Mouse (Mus musculus) cerebellum, postnatal 4 days (tissue): Measurements from ENCODE around the gene Mical2.

Experiments
- DNase-seq, 2 experiments: peaks; one replicate each; pipeline ENCODE4 v3.0.0; 2022; ENCODE audit warnings: low spot score in 2 of 2, mixed read lengths in 1 of 2

Mical2 gene

DNA sequence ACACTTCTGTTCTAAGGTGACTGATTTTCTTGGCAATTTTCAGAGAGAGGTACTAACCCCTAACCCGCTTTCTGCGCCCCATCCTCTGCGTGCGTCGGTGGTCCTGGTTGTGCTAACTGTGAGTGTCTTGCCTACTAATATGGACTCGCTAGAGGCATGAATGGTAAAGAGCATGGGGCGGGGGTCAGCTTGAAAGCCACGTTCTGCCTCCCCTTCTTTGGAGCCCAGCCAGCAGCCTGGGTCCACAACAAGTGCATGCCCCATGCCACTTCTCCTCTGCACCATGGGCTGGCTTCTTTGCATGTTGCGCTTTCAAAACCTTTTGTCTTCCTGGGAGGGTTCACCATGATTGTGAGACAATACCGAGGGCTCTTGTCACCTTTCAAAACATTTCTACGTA lies 128.3 kb downstream of the Mical2 start:
- DNase-seq = no peak

DNA sequence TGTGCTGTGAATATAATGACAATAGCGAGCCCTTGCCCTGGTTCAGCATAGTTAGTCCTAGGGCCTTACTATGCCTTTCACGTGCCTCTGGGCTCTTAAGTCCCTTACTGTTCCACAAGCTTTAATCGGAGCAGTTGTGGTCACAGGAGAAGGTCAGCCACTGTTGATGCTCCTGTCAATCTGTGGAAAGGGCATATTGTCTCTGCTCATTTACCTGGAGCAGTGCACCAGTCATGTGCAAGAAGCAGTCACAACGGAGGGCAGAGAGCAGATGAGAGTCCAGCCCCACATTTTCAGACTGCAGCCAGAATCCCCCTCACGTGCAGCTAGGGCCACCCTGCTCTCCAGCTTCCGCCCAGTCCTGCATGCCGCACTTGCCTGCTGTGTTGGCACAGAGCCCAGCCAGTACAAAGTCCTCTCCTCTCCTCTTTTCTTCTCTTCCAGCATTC lies 128.9 kb downstream of the Mical2 start:
- DNase-seq = peak in 1 of 2 experiments; percentile 57

DNA sequence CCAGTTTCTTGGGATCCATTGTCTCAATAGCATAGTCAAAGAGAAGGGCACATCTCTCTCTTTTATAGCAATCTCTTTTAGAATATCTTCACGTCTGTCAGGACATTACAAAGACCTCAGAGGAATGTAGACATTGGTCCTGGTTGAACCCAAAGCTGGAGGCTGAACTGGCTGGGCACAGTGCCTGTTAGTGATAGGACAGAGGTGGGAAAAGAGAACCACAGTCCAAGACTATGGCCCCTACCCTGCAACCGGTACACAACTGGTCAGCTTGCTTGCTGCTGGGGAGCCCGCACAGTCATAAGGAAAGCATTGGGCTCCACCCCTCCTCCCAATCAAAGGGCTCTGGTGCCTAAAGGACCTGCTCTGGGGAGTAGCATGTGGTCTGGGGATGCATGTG lies 133.9 kb downstream of the Mical2 start:
- no peak for DNase-seq

DNA sequence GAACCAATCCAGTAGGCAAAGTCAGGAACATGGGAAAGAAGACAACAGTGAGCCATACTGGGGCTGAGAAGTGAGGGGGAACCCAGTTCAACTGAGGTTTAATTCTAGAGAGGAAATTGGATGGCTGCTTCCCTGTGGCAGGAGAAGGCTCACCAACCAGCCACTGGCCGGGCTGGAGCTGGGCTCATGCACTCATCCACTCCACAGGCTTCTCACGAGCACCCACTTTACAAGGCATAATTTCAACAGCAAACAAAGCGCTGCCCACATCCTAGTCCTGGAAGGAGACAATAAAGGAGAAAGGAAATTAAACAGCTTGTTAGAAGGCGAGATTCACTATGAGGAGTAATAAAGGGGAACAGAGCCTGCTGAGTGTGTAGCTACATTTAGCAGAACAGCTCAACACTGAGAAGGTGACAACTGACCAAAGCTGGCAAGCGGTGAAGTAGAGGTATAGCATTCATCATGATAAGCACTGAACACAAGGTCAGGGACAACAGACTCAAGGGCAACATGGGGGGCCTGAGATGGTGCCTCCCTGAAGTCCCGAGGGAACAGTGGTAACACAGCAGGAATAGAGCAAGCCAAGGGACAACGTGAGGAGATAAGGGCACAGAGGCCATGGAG lies 137.0 kb downstream of the Mical2 start:
- no peak for DNase-seq

DNA sequence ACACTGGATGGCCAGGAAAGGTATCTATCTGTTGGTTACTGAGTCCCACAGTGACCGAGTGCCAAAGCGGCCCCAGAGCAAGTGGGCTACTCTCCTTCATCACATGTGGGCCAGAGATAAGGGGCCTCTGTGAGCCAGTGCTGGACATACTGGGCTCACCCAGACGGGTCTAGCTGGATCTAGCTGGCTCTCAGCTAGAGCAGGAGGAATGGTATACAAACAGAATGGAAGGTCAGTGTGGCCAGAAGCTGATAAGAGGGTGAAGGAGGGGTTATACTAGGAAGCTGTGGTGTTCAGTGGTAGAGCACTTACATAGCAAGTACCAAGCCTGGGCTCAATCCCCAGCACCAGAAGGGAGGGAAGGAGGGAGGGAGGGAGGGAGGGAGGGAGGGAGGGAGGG lies 140.2 kb downstream of the Mical2 start:
- DNase-seq = no peak

DNA sequence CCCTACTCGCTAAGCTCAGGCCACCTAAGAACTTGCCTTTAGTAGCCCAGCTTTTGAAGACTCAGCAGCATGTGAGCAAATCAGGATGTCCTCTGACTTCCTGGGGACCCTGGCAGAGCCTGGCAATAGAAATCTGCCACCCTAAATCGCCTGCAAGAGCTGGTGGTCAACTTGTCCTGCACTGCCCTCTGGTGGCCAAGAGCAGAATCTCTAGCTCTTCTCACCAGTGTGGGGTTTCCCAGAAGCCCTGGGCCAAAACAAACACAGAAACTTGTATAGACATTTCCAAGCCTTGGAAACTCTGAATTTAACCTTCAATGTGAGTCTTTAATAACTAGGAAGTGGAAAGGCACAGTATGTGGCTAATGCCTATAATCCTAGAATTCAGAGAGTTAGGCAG lies 143.4 kb downstream of the Mical2 start:
- peak; percentile 90 to 91 for DNase-seq

DNA sequence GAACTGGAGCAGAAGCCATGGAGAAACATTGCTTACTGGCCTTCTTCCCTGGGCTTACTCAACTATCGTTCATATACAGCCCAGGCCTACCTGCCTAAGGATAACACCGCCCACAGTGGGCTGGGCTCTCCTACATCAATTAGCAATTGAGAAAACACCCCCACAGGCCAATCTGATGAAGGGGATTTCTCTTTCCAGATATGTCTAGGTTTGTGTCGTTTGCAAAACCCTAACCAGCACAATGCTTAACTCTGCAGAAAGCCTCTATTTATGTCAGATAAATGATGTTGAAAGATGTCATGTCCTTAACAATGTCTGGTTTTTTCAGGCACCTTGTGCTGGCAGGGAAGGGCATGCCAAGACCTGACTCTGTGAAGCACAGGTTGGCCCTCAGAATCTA lies 144.3 kb downstream of the Mical2 start:
- no peak for DNase-seq

DNA sequence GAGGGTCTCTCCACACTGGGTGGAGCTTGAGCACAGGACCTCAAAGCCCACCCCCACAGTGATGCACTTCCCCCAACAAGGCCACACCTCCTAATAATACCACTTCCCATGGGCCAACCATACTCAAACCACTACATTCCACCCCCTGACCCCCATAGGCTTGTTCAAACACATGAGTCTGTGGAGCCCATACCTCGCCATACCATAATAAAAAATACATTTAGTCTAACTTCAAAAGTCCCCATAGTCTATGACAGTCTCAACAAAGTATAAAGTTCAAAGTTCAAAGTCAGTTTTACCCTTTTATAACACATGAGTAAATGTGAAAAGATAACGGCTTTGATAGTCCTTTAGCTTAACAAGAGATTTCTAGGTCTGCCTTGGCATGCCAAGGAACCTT lies 145.7 kb downstream of the Mical2 start:
- no peak for DNase-seq

DNA sequence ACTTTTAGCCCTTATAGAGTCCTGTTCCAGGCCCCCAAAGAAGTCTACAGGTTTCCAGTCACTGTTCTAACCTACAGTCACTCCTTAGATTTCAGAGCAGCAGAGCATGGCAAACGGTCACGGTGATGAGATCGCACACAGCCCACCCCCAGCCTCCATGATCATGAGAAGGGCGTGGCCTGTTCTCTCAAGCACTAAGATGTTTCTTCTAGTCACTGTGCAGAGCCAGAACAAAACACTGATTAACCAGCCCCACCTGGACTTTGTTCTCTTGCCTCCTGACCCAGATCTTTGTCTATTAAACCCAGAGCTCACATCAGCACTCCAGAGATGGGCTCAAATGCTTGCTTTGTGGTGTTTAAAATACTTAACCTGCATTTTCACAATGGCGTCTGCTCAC lies 148.4 kb downstream of the Mical2 start:
- no peak for DNase-seq

DNA sequence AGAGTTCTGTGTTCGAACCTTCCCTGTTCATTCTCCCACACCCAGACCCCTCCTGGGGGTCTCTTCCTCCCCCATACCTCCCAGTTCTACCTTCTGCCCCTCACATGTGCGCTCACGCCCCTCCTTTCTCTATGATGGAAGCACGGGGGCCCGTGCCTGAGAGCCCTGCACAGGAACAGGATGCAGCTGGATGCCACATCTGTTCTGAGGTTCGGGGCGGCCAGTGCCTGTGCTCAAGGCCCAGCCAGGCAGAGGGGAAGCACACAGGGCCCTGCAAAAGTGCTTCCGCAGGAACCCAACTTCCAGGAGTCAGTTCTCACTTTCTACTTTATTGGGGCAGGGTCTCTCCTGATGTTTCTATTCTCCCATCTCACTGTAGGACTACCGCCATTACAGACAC lies 149.4 kb downstream of the Mical2 start:
- DNase-seq = no peak

DNA sequence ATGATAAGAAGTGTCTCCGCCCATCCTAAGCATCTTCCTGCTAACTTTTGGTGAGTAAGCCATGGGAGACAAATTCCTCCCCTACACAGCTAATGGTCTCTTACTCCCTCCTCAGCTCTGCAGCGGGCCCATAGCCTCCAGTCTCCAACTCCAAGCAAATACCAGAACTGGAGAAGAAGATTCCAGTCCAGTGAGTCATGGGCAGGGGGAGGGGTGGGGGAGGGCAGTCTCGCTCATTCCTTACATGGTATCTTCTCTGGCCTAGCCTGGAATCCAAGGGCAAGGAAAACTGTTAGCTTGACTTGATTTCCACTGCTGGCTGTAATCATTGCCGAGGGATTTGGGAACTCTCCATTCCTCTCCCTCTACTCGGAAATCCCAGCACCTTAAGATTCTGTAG lies 150.2 kb downstream of the Mical2 start:
- no peak for DNase-seq

DNA sequence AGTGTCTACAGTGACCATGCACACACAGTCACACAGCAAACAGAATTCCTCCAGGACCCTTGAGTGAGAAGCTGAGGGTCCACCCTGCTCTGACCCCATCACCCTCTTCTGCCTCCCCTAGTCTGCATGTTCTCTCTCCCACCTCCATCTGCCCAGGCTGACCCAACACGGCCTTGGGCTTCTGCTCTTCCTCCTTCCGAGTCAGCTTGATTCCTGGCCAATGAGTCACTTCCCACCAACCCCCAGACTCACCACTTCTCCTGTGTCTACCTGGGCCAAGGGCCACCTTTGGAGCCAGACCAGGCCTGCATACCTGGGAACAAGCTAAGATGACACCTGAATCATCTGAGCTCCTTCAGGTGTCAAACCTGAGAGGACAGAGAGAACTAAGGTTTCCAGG lies 151.0 kb downstream of the Mical2 start:
- no peak for DNase-seq

DNA sequence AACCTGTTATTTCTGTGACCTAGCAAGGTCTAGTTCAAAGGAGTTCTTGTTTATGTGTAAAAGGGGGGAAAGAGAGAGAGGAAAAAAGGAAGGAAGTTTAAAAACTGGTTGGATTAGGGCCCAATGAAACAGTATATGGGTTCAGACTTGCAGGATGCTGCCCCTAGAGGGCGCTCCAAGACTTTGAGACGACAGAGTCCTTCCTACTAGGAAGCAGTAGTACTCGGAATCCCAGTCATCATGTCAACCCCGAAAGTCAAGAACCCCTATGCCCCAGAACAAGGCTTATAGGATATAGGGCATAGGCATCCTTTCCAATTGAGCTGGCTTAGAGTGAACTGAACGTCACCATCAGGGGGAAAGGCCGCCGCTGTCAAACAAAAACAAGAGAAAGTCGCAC lies 151.7 kb downstream of the Mical2 start:
- DNase-seq = peak; percentile 70 to 81

DNA sequence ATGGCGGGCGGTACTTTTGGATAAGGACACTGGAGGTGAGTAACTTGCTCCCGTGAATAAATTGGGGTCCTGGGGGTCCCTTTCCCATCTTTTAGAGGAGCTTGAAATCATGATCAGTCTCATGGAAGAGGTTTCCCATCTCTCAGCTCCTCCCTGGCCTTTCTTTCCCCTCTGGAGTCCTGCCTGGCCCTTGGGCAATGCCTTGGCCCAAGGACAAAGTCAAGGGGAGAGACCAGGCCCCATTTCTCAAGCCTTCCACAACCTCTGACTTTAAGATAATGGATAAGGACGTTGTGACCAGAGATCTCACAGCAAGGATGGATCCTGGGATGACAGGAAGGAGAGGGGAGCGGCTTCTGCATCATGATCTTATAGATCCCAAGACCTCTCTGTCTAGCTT lies 152.4 kb downstream of the Mical2 start:
- no peak for DNase-seq

DNA sequence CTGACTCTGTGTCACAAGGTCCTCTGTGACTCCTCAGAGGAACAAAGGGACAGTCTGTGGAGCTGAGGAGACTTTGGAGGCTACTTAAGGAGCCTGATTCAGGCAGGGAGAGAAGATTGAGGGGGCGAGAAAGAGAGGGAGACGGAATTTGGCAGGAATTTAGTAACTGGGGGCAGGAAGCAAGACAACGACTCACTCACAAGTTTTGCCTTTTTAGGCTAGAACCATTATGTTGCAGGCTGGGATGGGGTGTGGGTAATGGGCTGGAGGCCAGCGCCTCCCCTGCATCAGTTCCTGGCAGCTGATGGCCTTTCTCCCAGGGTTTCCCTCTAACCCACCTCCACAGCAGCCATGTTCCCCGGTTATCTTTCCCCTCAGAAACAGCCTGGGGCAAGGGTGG lies 152.8 kb downstream of the Mical2 start:
- DNase-seq = no peak

DNA sequence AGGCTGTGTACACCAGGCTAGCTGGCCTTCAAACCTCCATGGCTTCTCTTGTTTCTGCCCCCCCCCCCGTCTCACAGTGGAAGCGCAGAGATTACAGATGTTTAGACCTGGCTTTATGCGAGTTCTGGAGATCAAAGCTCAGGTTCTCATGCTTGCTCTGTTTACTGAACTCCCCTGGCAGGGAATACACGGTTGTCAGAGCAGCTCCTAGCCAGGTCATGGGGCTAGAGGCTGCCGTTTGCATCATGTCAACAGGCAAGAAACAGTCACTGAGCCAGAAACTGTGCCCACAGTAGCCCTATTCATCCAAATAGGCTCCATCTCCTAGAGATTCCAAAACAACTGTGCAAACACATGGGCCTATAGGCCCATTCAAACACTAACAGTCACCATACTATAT lies 160.9 kb downstream of the Mical2 start:
- no peak for DNase-seq

DNA sequence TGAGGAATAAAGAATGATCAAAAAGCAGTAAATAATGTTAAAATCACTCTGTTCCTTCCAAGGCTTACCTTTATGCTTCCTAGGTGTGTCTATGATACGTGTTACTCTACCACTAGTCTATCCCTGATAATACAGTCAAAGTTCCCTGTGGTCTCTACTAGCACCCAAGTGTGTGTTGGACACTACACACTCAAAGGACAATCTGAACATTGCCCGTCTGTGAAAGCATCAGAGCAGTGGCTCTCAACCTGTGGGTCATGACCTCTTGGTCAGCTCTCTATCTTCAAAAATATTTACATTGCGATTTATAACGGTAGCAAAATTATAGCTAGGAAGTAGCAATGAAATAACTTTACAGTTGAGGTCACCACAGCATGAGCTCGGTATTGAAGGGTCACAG lies 162.2 kb downstream of the Mical2 start:
- DNase-seq = no peak

DNA sequence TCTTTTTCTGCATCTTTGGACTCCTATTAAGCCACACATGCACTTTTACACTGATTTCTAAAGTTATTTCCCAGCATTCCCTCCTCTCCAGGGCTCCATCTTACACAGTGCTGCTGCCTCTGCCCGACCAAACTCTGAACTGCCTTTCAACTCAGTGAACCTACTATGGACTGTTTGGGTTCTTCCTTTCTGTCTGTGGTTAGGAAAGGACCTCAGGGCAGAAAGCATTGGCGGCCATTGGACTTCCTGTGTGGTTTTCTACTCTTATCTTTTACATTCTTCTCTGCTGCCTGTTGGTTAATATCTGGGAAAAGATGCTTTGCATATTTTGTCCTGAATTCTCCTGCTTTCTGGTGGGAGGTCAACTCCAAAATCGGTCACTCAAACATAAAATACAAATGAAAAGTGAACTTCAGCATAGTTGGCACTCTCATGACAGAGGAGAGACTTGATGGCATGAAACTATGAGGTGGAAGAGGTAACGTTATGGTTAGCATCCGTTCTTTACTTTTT lies 162.8 kb downstream of the Mical2 start:
- DNase-seq = no peak

DNA sequence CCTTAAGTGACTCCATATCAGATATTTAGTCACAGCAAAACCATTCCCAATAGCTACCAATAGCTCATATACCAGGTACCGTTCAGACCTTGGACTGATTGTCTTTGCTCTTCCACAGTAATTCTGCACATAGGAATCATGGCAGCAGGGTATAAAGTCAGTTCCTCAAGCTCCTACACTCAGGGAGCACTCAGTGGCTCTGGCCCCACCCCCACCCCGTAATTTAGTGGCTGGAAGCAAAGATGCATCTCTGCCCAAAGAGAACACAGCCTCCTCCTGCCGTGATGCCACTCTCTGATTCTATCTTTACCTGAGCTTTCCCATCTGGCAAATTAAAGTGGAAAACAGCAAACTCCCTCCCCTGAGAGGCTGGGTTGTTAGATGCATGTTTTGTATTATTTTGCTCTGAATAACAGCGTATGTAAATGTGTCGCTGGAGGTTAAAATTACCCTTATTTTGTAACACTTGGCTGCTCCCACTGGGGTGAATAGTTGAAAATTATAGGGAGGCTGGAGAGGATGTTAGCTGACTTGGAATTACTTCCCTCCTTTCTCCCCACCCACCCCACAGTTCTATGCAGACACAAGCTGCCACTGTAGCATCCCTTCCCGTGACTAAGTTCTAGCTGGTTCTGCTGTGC lies 164.1 kb downstream of the Mical2 start:
- no peak for DNase-seq

DNA sequence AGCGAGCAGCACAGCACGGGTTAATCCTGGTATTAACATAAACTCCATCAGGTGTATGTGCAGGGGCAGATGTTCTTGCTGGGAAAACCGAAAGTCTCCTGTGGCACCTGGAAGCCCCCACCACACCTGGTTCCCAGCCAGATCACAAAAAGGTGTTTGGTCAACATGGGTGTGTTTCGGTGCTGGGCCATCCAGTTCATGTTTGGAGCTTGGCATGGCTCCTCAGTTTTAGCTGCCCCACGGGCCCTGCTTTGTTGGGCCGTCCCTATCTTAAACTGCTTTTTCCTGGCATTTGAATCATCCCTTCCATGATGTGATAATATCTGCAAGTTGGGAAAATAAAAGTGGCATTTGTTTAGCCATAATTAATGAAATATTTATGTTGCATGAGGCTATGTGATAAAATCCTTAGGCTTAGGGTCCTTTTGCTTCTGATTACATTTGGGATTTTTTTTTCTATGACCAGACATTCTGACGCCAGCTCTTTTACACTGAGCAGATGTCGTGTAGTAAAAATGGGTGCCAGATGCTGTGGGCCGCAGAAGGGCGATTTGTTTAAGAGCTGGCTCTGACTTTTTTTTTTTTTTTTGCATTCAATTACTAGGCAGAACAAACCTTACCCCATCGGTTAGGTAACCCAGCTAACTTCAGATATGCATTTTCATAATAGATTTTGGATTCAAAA lies 164.7 kb downstream of the Mical2 start:
- DNase-seq = no peak

DNA sequence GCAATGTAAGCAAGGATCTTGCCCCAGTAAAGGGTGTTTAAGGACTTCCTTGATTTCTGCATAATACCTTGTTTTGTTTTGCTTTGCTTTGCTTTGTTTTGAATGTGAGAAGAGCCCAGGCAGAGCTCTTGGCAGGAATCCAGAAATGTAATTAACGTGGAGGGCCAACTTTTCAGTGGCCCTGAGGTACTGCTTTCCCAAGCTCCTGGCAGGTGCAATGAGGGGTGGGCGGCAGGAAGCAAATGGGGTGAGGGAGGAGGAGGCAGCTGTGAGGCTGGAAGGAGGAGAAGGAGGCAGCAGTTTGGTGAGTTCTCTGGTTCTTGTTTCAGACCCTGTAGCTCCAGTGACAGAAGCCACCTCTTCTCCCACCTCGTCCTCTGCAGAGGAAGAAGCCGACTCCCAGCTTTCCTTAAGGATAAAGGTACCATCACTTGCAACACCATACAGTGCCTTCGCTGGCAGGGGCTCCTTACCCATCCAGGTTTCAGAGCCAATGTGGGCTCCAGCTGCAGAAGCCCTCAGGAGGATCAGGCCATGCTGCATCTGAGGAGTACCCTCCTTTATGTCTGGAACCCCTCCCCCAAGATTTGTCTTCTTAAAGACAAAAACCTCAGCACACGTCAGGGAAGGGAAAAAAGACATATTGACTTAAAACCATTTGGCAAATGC lies 165.4 kb downstream of the Mical2 start:
- no peak for DNase-seq

DNA sequence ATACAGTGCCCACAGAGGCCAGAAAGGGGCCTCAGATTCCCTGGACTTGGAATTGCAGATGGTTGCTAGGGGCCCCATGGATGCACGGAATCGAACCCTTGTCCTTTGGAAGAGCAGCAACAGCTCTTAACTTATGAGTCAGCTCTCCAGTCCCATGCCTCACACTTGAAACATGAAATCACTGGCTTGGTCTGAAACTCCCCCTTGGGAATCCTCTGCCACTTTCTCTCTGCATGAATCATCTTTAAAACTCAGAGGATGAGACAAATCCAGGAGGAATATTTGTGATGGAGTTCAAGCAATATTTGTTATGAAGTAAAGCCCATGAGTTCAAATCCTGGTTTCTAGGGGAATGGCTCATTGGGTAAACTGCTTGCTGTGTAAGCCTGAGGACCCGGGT lies 172.1 kb downstream of the Mical2 start:
- no peak for DNase-seq
